Mouse (Mus musculus) kidney, embryonic 16.5 days (tissue): ENCODE data around the gene Vps35l. TPM values are rescaled to one million over a fixed set of nuclear protein-coding genes. Genes with fewer than 3 reads are reported as not detected.

Experiments used
- ATAC-seq: fragments of 200-750 bp; cut with Nextera tagmentation; 2 replicates; pipeline ENCODE4 v1.8.0; 2017; ENCODE audit warnings: moderate TSS enrichment; ENCODE audit not compliant: low FRiP score, low TSS enrichment
- H3K27ac ChIP-seq: fragments of 300-500 bp; sonication (generic); 2 replicates; pipeline ENCODE4 v1.5.1; 2014; ENCODE audit warnings: low read length
- H3K27me3 ChIP-seq: fragments of 300-500 bp; sonication (generic); 2 replicates; pipeline ENCODE4 v1.6.1; 2014; ENCODE audit warnings: low read length, control low read depth, mixed read lengths; ENCODE audit not compliant: insufficient read depth
- H3K36me3 ChIP-seq: fragments of 300-500 bp; sonication (generic); 2 replicates; pipeline ENCODE4 v1.6.1; 2014; ENCODE audit warnings: low read length, control low read depth, mixed read lengths; ENCODE audit not compliant: insufficient read depth
- H3K4me1 ChIP-seq: fragments of 300-500 bp; sonication (generic); 2 replicates; pipeline ENCODE4 v1.6.1; 2014; ENCODE audit warnings: low read length, control low read depth, mixed read lengths; ENCODE audit not compliant: insufficient read depth
- H3K4me2 ChIP-seq: fragments of 300-500 bp; sonication (generic); replicated peaks from 2 replicates; pipeline ENCODE4 v1.6.1; 2014; ENCODE audit warnings: low read depth, low read length
- H3K4me3 ChIP-seq: fragments of 300-500 bp; sonication (generic); 2 replicates; pipeline ENCODE4 v1.5.1; 2014; ENCODE audit warnings: mild to moderate bottlenecking, low read length
- H3K9ac ChIP-seq: fragments of 300-500 bp; sonication (generic); replicated peaks from 2 replicates; pipeline ENCODE4 v1.6.1; 2014; ENCODE audit warnings: low read length
- H3K9me3 ChIP-seq: fragments of 300-500 bp; sonication (generic); 2 replicates; pipeline ENCODE4 v1.6.1; 2016; ENCODE audit warnings: low read length, control low read depth
- WGBS: fragments of 180-500 bp; shearing (Covaris S2); extraction: QIAGEN DNeasy Blood & Tissue Kit; methylation state at CpG from one replicate; pipeline ENCODE4 v1.1.7; 2014; 5-methylcytosine and 5-hydroxymethylcytosine counted together
- polyA plus RNA-seq: library from polyadenylated mRNA; unstranded; fragments of >200 nt; fragmentation: Nextera tagmentation; extraction: Ambion mirVana; gene quantifications from 2 replicates; pipeline ENCODE4 v1.2.1, GENCODE M21; 2015

The Vps35l gene
- polyA plus RNA-seq, 1 experiment from 2014 or later, result 72.8 TPM

DNA sequence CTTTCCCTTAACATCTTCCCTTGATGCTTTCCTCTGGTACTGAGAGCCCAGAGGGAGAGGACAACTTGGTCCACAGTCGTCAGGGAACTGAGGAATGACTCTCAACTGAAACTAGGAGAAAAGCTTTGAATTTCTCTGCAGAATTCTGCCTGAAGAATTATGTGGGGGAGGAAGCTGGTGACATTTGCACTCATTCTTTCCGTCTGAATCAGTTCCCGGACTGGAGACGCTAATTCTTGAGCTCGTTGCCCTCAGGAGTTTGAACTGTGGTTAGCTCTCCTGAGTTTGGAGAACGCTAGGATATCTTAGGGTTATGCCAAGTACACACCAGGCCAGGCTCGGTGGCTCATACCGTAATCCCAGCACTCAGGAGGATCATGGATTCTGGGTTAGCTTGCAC lies 29.2 kb downstream of the Vps35l start:
- H3K9me3 ChIP-seq, result no peaks in the 10 kb centered on the region
- H3K4me3 ChIP-seq, result no peak overlapping the region
- no peak for ATAC-seq
- 48% methylated on average over 8 of the region's 8 CpGs for WGBS
- no peak overlapping the region for H3K4me2 ChIP-seq
- H3K27me3 ChIP-seq, result no peaks in the 10 kb centered on the region
- H3K9ac ChIP-seq, result no peak overlapping the region; the same call in 1 of the 2 replicates
- H3K36me3 ChIP-seq, result 0 out of 2 replicates have a peak, but pooled peaks cover 8% of the 10 kb centered on the region
- H3K27ac ChIP-seq, result no peak overlapping the region
- no peaks in the 10 kb centered on the region for H3K4me1 ChIP-seq

DNA sequence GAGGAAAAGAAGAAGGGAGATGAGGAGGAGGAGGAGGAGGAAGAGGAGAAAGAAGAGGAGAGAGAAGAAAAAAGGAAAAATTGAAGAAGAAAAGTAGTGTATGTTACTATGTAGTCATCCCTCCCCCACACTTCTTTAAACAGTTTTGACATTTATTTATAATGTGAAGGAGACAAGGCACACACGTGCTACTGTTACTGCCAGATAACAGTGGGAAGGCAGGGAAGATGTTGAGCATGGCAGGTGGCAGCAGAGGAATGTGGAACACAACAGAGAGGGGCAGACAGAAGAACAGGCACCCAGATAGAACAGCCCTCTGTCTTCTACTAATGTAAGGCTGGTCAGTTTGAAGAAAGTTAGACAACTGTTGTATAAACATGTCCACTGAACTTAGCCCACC lies 29.6 kb downstream of the Vps35l start:
- no peak overlapping the region for H3K27ac ChIP-seq
- 0 out of 2 replicates have a peak, but pooled peaks cover 8% of the 10 kb centered on the region for H3K36me3 ChIP-seq
- H3K9ac ChIP-seq, result no peak overlapping the region
- H3K4me1 ChIP-seq, result no peaks in the 10 kb centered on the region
- H3K27me3 ChIP-seq, result no peaks in the 10 kb centered on the region
- ATAC-seq, result no peak
- H3K4me2 ChIP-seq, result no peak overlapping the region
- no peaks in the 10 kb centered on the region for H3K9me3 ChIP-seq
- H3K4me3 ChIP-seq, result no peak overlapping the region
- WGBS, result 19% methylated on average over 1 of the region's 1 CpGs

DNA sequence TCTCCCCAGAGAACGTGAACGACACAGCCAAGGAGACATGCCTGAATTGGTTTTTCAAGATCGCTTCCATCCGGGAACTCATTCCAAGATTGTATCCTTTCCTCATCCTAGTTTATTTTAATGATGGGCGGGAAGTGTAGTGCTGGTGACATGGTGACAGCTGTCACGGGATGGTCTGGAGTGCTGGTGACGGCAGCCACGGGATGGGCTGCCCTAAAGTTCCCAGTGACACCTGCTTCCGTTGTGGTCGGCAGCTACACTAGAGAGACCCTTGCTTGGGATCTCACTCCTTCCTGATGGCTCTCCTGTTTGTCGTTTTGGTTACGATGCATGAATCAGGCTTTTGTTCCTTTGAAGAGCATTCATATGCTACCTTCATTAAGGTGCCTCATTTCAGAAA lies 33.0 kb downstream of the Vps35l start:
- Histone ChIP-seq H3K4me1 (no peaks in the 10 kb centered on the region; the same call in 1 of the 2 replicates), H3K27ac (no peak overlapping the region), H3K36me3 (peaks cover 26% of the 10 kb centered on the region; the same call in 1 of the 2 replicates), H3K4me2 (no peak overlapping the region), H3K27me3 (no peaks in the 10 kb centered on the region), H3K9me3 (no peaks in the 10 kb centered on the region), H3K9ac (no peak overlapping the region), H3K4me3 (no peak overlapping the region)
- no peak for ATAC-seq
- WGBS, result 88% methylated on average over 12 of the region's 12 CpGs

DNA sequence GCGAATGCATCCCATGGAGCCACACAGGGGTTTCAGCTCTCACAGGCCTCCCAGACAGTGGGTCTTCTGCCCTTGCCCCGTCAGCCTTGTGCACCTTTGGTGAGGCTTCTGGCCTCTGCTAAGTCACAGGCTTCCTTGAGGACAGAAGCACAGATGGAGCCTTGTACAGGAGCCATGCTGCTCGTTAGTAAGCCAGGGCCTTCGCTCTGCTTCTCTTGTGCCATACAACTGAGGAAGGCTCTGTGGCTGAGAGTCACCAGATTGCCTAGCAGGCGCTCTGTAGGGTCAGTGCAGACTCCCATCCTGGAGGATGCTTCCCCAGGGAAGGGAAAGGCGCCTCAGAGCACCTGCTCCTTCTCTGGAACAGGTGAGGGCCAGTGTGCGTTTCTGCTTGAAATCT lies 36.0 kb downstream of the Vps35l start:
- peaks cover 33% of the 10 kb centered on the region for H3K36me3 ChIP-seq
- H3K4me2 ChIP-seq, result no peak overlapping the region
- no peaks in the 10 kb centered on the region for H3K27me3 ChIP-seq
- no peak overlapping the region; the same call in 1 of the 2 replicates for H3K9ac ChIP-seq
- H3K27ac ChIP-seq, result no peak overlapping the region
- no peak overlapping the region for H3K4me3 ChIP-seq
- ATAC-seq, result no peak
- 80% methylated on average over 7 of the region's 7 CpGs for WGBS
- no peaks in the 10 kb centered on the region for H3K9me3 ChIP-seq
- no peaks in the 10 kb centered on the region; the same call in 1 of the 2 replicates for H3K4me1 ChIP-seq

DNA sequence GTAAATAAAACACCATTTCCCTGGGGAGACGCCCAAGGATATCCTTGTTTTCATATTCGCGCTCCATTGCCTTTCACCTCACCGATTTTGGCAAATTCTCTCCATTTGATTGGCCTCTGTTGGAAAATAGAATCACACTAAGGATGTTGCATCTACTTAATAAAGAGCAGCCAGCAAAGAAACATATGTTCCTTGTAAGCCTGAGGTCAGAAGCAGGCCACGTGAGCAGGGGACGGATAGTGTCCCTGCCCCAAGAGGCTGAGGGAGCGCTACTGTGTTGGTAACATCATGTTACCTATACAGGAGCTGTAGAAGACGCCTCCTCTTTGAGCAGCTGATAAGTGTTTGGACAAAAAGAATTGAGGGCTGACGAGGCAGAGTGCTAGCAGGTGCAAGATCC lies 36.5 kb downstream of the Vps35l start:
- Histone ChIP-seq H3K9me3 (no peaks in the 10 kb centered on the region), H3K27ac (no peak overlapping the region), H3K4me1 (no peaks in the 10 kb centered on the region; the same call in 1 of the 2 replicates), H3K9ac (no peak overlapping the region), H3K36me3 (peaks cover 35% of the 10 kb centered on the region), H3K4me2 (no peak overlapping the region), H3K4me3 (no peak overlapping the region), H3K27me3 (no peaks in the 10 kb centered on the region)
- WGBS, result 65% methylated on average over 9 of the region's 9 CpGs
- ATAC-seq, result no peak

DNA sequence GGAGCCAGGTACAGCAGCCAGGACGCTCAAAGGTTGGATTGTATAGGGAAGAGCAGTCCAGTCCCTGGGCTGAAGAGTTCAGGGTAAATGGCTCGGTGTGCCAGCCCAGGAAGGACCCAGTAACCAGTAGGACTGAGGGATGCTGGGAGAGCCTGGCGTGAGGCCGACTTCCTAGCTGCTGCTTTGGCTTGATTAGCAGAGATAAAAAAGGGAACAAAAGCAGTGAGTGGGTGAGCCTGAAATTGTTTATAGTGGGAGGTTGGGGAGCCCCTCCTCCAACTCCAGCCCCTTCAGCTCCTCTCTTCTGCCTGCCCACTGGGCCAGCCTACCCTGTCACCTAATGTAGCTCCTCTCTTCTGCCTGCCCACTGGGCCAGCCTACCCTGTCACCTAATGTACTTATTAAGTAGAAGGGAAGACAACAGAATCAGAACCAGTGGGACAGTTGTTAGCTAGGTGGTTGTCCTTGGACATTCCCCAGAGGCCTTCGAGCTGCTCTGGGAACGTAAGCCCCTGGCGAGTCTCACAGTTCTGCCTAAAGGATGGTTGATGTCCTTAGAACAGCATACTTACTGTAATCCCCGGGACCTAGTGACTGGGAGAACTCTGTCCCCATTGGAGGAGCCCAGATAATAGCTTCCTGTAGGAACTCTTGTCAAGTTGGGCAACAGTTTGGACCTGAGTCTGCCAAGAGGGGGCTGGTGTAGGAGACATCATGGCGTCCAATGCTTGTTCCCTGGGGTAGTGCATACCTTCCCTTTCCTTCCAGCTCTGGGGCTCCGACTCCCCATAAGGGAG lies 37.8 kb downstream of the Vps35l start:
- 81% methylated on average over 10 of the region's 10 CpGs for WGBS

DNA sequence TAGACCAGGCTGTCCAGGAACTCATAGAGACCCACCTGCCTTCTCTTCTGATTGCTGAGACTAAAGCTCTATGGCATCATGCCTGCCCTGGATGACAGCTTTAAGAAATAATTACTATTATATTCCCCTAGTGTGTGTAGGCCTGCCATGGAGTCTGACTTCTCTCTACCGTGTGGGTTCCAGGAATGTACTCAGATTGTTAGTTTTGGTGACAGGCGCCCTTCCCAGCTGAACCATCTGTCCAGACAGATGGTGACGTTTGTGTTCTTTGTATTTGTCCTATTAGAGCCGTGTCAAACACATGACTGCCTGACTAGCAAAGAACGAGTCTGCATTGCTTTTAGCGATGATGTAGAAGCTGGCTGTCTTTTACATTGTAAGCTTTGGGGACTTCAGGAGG lies 38.5 kb downstream of the Vps35l start:
- H3K36me3 ChIP-seq, result peaks cover 33% of the 10 kb centered on the region
- H3K4me2 ChIP-seq, result no peak overlapping the region
- H3K9ac ChIP-seq, result no peak overlapping the region
- H3K9me3 ChIP-seq, result no peaks in the 10 kb centered on the region
- no peaks in the 10 kb centered on the region for H3K27me3 ChIP-seq
- ATAC-seq, result no peak
- 79% methylated on average over 6 of the region's 6 CpGs for WGBS
- no peaks in the 10 kb centered on the region; the same call in 1 of the 2 replicates for H3K4me1 ChIP-seq
- H3K27ac ChIP-seq, result no peak overlapping the region
- H3K4me3 ChIP-seq, result no peak overlapping the region

More for the DNA sequence above, 37.8 kb downstream of the Vps35l start:
- Histone ChIP-seq H3K9ac (no peak overlapping the region), H3K36me3 (peaks cover 35% of the 10 kb centered on the region), H3K4me1 (no peaks in the 10 kb centered on the region; the same call in 1 of the 2 replicates), H3K9me3 (no peaks in the 10 kb centered on the region), H3K4me2 (no peak overlapping the region), H3K4me3 (no peak overlapping the region), H3K27me3 (no peaks in the 10 kb centered on the region), H3K27ac (no peak overlapping the region)
- ATAC-seq, result no peak

DNA sequence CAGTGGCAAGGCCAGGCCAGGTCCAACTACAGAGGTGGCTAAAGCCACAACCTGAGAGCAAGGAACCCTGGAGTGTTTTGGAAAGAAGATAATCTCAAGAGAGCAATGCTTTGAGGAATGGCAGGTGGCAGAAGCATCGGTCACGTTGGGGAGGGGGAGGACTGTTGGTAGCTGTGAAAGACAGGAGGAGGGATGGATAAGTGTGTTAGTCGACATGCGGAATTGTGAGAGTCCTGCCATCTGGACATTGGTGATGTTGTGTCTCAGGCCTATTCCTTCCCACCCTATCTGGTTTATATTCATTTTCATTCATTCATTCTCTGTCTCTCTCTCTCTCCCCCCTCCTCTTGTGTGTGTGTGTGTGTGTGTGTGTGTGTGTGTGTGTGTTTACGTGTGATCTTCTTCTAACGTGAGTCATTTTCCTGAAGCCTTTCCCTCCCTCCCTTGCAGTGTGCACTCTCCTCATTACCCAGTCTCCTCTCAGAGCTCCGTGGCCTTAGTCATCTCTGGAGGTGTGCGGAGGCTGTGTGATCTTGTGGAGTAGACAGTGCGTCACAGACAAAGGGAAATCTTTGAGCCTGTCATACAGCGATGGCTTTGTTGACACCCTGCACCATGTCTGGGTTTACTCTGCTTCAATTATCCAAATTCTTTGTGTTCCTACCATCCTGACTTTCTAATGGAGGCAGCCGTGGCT lies 43.4 kb downstream of the Vps35l start:
- no peak overlapping the region for H3K27ac ChIP-seq
- 86% methylated on average over 11 of the region's 11 CpGs for WGBS

DNA sequence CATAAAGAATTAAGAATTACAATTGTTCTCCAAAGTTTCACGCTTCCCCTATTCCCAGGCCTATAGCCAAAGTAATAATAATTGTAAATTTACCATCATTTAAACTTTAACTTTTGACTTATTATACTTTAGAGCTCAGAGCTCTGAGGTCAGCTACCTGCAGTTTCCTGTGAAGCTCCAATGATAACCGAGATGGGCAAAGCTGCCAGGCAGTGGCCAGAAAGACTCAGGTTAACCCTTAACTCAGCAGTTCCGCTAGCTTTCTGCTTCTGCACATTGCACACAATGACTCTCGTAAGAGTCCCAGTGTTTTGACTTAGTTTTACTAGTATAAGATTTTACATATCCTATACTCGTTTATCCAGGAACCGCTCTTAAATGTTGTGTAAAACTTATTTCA lies 46.1 kb downstream of the Vps35l start:
- no peak overlapping the region for H3K4me3 ChIP-seq
- no peaks in the 10 kb centered on the region for H3K9me3 ChIP-seq
- H3K36me3 ChIP-seq, result peaks cover under 1% of the 10 kb centered on the region; the same call in 1 of the 2 replicates
- H3K27ac ChIP-seq, result no peak overlapping the region
- peaks cover 5% of the 10 kb centered on the region; the same call in 1 of the 2 replicates for H3K4me1 ChIP-seq
- H3K9ac ChIP-seq, result no peak overlapping the region
- no peak for ATAC-seq
- no peak overlapping the region for H3K4me2 ChIP-seq
- 75% methylated on average over 6 of the region's 6 CpGs for WGBS
- no peaks in the 10 kb centered on the region for H3K27me3 ChIP-seq

More for the DNA sequence above, 43.4 kb downstream of the Vps35l start:
- H3K9ac ChIP-seq, result no peak overlapping the region
- H3K36me3 ChIP-seq, result peaks cover 9% of the 10 kb centered on the region
- H3K9me3 ChIP-seq, result no peaks in the 10 kb centered on the region
- H3K27me3 ChIP-seq, result no peaks in the 10 kb centered on the region
- no peak overlapping the region for H3K4me3 ChIP-seq
- H3K4me2 ChIP-seq, result no peak overlapping the region
- H3K4me1 ChIP-seq, result peaks cover 5% of the 10 kb centered on the region; the same call in 1 of the 2 replicates
- ATAC-seq, result no peak
